Mouse (Mus musculus) myocyte (in vitro differentiated cells): ENCODE results near the gene Tars. TPM values are rescaled to one million over a fixed set of nuclear protein-coding genes. Genes with fewer than 3 reads are reported as not detected.

Source experiments
- H3K27me3 ChIP-seq: one replicate; pipeline ENCODE4 v1.6.1; 2011; ENCODE audit not compliant: control insufficient read depth, insufficient read depth, insufficient read length
- H3K36me3 ChIP-seq: one replicate; pipeline ENCODE4 v1.6.1; 2011; ENCODE audit not compliant: control insufficient read depth, insufficient read depth
- H3K4me2 ChIP-seq: one replicate; pipeline ENCODE4 v1.6.1; 2011; ENCODE audit warnings: low read depth, control low read depth
- H3K4me3 ChIP-seq: one replicate; pipeline ENCODE4 v1.5.1; 2011; ENCODE audit warnings: mild to moderate bottlenecking, control low read depth, moderate library complexity
- H3K79me2 ChIP-seq: one replicate; pipeline ENCODE4 v1.6.1; 2011; ENCODE audit not compliant: control insufficient read depth, insufficient read depth
- H3ac ChIP-seq: one replicate; pipeline ENCODE4 v1.6.1; 2011; ENCODE audit not compliant: control insufficient read depth, insufficient read length
- CEBPB ChIP-seq: IDR thresholded peaks from 2 replicates; pipeline ENCODE4 v1.6.1; 2011; ENCODE audit warnings: mild to moderate bottlenecking, moderate library complexity; ENCODE audit not compliant: poor library complexity, insufficient read depth, severe bottlenecking
- E2F4 ChIP-seq: IDR thresholded peaks from one replicate; pipeline ENCODE4 v1.6.1; 2011; ENCODE audit warnings: mild to moderate bottlenecking, control low read depth, moderate library complexity; ENCODE audit not compliant: insufficient read depth
- MAX ChIP-seq: IDR thresholded peaks from one replicate; pipeline ENCODE4 v1.6.1; 2011; ENCODE audit warnings: low read depth, mild to moderate bottlenecking, control low read depth
- MYOD1 ChIP-seq, 3 experiments: IDR thresholded peaks; one replicate each; pipeline ENCODE4 v1.6.1; 2011; ENCODE audit warnings: control low read depth in 2 of 3, low read depth in 2 of 3, mild to moderate bottlenecking in 2 of 3, moderate library complexity in 1 of 3; ENCODE audit not compliant: insufficient read length in 2 of 3, control insufficient read depth in 1 of 3
- MYOG ChIP-seq, 3 experiments: IDR thresholded peaks; one replicate each; pipeline ENCODE4 v1.6.1; 2011; ENCODE audit warnings: control low read depth in 2 of 3, low read depth in 2 of 3, mild to moderate bottlenecking in 2 of 3; ENCODE audit not compliant: insufficient read length in 2 of 3, control insufficient read depth in 1 of 3, insufficient read depth in 1 of 3
- POLR2A ChIP-seq: IDR thresholded peaks from one replicate; pipeline ENCODE4 v1.6.1; 2011; ENCODE audit warnings: low read depth, mild to moderate bottlenecking, control low read depth, moderate library complexity; ENCODE audit not compliant: insufficient read length
- POLR2AphosphoS2 ChIP-seq: IDR thresholded peaks from one replicate; pipeline ENCODE4 v1.6.1; 2011; ENCODE audit warnings: low read depth, control low read depth; ENCODE audit not compliant: insufficient read length
- REST ChIP-seq: IDR thresholded peaks from one replicate; pipeline ENCODE4 v1.6.1; 2011; ENCODE audit warnings: mild to moderate bottlenecking, control low read depth, moderate library complexity; ENCODE audit not compliant: insufficient read depth, insufficient read length
- SRF ChIP-seq: IDR thresholded peaks from one replicate; pipeline ENCODE4 v1.6.1; 2011; ENCODE audit warnings: low read depth; ENCODE audit not compliant: control insufficient read depth, insufficient read length
- TCF12 ChIP-seq: IDR thresholded peaks from one replicate; pipeline ENCODE4 v1.6.1; 2011; ENCODE audit warnings: mild to moderate bottlenecking, control low read depth; ENCODE audit not compliant: poor library complexity, insufficient read depth, severe bottlenecking
- TCF3 ChIP-seq: IDR thresholded peaks from one replicate; pipeline ENCODE4 v1.6.1; 2011; ENCODE audit warnings: low read depth, control low read depth; ENCODE audit not compliant: insufficient read length
- USF1 ChIP-seq: IDR thresholded peaks from one replicate; pipeline ENCODE4 v1.6.1; 2011; ENCODE audit warnings: low read depth, mild to moderate bottlenecking, control low read depth, moderate library complexity
- polyA plus RNA-seq: library from polyadenylated mRNA; unstranded; fragments of >200 nt; fragmentation: generic; extraction: Trizol; gene quantifications from one replicate; pipeline ENCODE4 v1.2.1, GENCODE M21; 2012; ENCODE audit warnings: missing spikeins

The Tars gene
- polyA plus RNA-seq, 1 experiment = 138 TPM

DNA sequence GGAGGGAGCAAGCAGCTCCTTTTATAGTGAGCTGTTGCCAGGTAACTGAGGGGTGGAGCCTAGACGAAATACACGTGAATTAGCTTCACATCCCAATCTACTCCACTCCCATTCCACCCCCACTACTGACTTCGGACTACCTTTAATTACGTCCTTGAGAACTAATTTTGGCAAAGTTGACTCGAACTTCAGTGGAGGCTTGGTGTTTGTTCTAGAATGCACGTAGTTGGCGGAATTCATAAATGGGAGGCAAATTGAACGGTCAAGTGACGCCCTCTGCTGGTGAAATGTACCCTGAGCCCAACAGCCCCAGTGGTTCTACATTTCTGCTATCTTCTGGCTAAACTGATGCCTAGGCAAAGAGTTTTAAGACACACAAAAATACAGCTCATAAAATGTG lies 7.3 kb upstream of the Tars start:
- H3K4me3 ChIP-seq = no peak overlapping the region
- H3K4me2 ChIP-seq = no peak overlapping the region
- H3ac ChIP-seq = no peak overlapping the region
- H3K79me2 ChIP-seq = no peaks in the 10 kb centered on the region
- no peak for TF ChIP-seq TCF12
- no peaks in the 10 kb centered on the region for H3K36me3 ChIP-seq
- no peaks in the 10 kb centered on the region for H3K27me3 ChIP-seq

DNA sequence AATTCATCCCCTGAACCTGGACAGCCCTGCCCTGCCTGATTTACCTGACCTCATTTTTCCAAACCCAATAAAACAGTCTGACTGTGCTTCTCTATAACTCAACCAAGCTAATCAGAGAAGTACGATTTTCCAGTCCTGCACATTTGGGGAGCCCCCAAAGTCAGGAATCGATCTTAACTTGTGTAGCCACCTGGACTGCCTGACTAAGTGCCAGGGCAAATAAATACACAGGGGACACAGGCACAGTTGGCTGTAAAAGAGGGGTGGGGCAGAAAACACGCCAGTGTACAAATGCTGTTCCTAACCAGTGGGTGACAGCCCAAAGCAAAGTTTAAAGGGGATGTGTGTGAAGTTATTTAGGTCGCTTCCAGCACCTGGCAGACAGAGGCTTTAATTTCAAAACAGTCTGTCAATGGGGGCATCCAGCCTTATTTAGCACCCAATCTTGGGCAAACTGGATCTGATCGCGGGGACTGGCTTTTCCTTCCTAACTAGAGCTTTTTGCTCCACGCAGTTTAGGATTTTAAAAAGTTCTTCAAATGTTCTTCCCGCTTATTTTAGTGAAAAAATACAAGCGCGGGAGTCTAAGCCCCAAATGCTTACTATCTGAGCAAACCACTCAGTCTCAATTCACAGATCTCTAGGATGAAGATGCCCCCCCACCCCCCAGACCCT lies 652 bp downstream of the Tars start:
- H3K4me2 ChIP-seq = peak overlapping the region; percentile 91
- peak overlapping the region; percentile 96 for H3K4me3 ChIP-seq
- H3K79me2 ChIP-seq = peaks cover 53% of the 10 kb centered on the region
- TF ChIP-seq MYOD1 (IDR thresholded peaks at IDR 0.05; ENCODE audit: control insufficient read depth in 1 of 3, insufficient read length in 2 of 3, low read depth in 2 of 3) (peak in 1 of 3 experiments; percentile 5), TCF12 (no peak), E2F4 (no peak)
- no peaks in the 10 kb centered on the region for H3K27me3 ChIP-seq
- H3K36me3 ChIP-seq = peaks cover 37% of the 10 kb centered on the region
- peak overlapping the region; percentile 42 for H3ac ChIP-seq

DNA sequence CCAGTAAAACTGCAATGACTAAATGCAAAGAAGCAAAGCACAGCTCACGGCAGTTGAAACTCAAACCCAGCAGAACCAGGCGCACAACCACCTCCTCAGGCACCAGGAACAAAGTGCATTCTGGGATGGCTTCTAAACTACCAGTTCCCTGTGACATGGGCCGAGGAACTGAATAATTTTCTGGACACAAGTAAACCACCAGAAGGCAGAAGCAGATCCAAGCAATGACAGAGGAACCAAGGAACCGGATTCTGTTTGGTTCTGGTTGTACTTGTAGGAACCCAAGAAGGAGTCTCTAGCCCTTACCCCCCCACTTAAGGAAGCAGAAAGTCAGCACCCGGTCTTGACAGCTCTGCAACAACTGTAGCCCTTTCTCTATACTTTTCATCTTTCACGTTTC lies 3.0 kb downstream of the Tars start:
- Histone ChIP-seq H3K27me3 (no peaks in the 10 kb centered on the region), H3K4me2 (peak overlapping the region; percentile 91), H3K36me3 (peaks cover 61% of the 10 kb centered on the region), H3ac (no peak overlapping the region), H3K79me2 (peaks cover 53% of the 10 kb centered on the region), H3K4me3 (no peak overlapping the region)
- TF ChIP-seq MAX (no peak), TCF12 (no peak), TCF3 (no peak), POLR2A (no peak), CEBPB (no peak), USF1 (no peak), E2F4 (no peak), REST (no peak), SRF (no peak), MYOG (IDR thresholded peaks at IDR 0.05; ENCODE audit: control insufficient read depth in 1 of 3, insufficient read depth in 1 of 3, insufficient read length in 2 of 3, low read depth in 2 of 3) (no peak), MYOD1 (IDR thresholded peaks at IDR 0.05; ENCODE audit: control insufficient read depth in 1 of 3, insufficient read length in 2 of 3, low read depth in 2 of 3) (no peak), POLR2AphosphoS2 (no peak)

DNA sequence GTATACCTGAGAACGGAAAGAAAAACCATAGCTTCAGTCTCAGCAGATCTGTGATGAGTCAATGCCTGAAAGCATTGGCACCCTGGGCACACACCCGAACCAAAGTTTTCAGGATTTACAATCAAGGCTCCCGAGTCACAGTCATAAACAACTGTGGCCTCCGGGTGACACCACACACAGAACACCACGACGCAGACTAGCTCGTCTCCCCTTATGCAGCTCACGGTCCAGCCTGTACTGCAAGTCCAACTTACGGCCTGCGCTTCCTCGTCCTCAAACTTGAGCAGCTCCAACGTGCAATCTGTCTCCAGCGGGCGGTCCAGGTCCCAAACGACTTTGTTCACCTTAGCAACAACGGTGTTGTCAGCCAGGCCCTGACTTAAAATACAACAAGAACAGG lies 6.6 kb downstream of the Tars start:
- TF ChIP-seq CEBPB (no peak), MAX (no peak), TCF3 (no peak), POLR2AphosphoS2 (peak; percentile 51), TCF12 (no peak)
- Histone ChIP-seq H3K4me2 (no peak overlapping the region), H3K4me3 (no peak overlapping the region), H3K27me3 (no peaks in the 10 kb centered on the region), H3K79me2 (peaks cover 37% of the 10 kb centered on the region), H3ac (no peak overlapping the region), H3K36me3 (peaks cover 97% of the 10 kb centered on the region)

DNA sequence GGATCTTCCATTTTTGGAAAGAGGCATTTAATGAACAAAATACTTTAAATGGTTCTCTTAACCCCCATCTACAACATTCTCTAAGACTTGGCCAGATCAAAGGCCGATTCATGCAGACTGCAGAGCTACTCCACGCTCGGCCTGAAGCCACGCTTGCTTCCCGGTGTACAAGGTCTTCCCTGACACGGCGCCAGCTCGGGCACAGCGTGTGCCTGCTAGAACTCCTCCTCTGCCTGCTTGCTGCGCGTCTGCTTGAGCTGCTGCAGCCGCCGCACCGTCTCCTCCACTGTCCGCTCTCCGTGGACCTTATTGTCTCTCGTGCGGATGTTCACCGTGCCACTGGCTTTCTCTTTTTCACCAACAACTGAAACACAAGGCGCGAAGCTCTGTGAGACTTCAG lies 15.7 kb downstream of the Tars start:
- Histone ChIP-seq H3ac (no peak overlapping the region), H3K4me3 (no peak overlapping the region), H3K36me3 (peaks cover 70% of the 10 kb centered on the region), H3K4me2 (no peak overlapping the region), H3K79me2 (no peaks in the 10 kb centered on the region), H3K27me3 (no peaks in the 10 kb centered on the region)
- TF ChIP-seq TCF3 = no peak
- no peak for TF ChIP-seq E2F4
- TF ChIP-seq SRF = no peak
- TF ChIP-seq POLR2AphosphoS2 = peak; percentile 77
- TF ChIP-seq REST = no peak
- TF ChIP-seq POLR2A = peak; percentile 34
- TF ChIP-seq TCF12 = no peak
- no peak for TF ChIP-seq MAX

DNA sequence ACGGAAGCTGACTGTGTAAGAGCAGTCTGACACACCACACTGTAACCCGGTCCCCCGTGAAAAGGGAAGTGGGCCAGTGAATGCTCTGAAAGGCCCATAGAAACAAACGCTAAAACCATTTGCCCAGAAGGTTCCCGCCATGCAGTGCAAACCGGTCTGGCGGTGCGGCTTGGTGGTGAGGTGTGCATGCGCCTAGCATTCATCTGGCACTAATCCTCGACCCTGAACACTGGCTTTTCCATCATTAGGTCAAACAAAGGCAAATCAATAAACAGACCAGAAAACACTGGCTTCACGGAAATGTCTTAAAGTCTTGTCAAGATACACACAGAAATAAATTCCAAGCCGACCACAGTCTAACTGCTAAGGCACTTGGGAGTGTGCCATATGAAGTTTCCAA lies 16.9 kb downstream of the Tars start:
- TF ChIP-seq POLR2A (peak; percentile 33), POLR2AphosphoS2 (peak; percentile 88), REST (no peak)
- Histone ChIP-seq H3K36me3 (peaks cover 58% of the 10 kb centered on the region), H3ac (no peak overlapping the region), H3K4me2 (no peak overlapping the region), H3K4me3 (no peak overlapping the region), H3K27me3 (no peaks in the 10 kb centered on the region), H3K79me2 (no peaks in the 10 kb centered on the region)
